Mouse (Mus musculus) midbrain, embryonic 14.5 days (tissue): Measurements from ENCODE around the gene Emd. TPM values are rescaled to one million over a fixed set of nuclear protein-coding genes. Genes with fewer than 3 reads are reported as not detected.

Experiments
- ATAC-seq: fragments of 200-750 bp; cut with Nextera tagmentation; 2 replicates; pipeline ENCODE4 v1.8.0; 2017; ENCODE audit warnings: moderate number of reproducible peaks, moderate library complexity; ENCODE audit not compliant: low FRiP score, low TSS enrichment
- DNase-seq: peaks from one replicate; pipeline ENCODE4 v3.0.0-alpha.2; 2015
- H3K27ac ChIP-seq: fragments of 300-500 bp; sonication (generic); replicated peaks from 2 replicates; pipeline ENCODE4 v1.5.1; 2014; ENCODE audit warnings: mild to moderate bottlenecking, low read depth, low read length, moderate library complexity
- H3K27me3 ChIP-seq: fragments of 300-500 bp; sonication (generic); 2 replicates; pipeline ENCODE4 v1.6.1; 2014; ENCODE audit warnings: low read length, control low read depth, mixed read lengths; ENCODE audit not compliant: control insufficient read depth, insufficient read depth
- H3K36me3 ChIP-seq: fragments of 300-500 bp; sonication (generic); 2 replicates; pipeline ENCODE4 v1.6.1; 2014; ENCODE audit warnings: low read length, control low read depth; ENCODE audit not compliant: control insufficient read depth, insufficient read depth
- H3K4me1 ChIP-seq: fragments of 300-500 bp; sonication (generic); 2 replicates; pipeline ENCODE4 v1.6.1; 2014; ENCODE audit warnings: mild to moderate bottlenecking, antibody characterized with exemption, low read length, control low read depth; ENCODE audit not compliant: control insufficient read depth, insufficient read depth
- H3K4me2 ChIP-seq: fragments of 300-500 bp; sonication (generic); 2 replicates; pipeline ENCODE4 v1.6.1; 2014; ENCODE audit warnings: mild to moderate bottlenecking, low read length, moderate library complexity
- H3K4me3 ChIP-seq: fragments of 300-500 bp; sonication (generic); replicated peaks from 2 replicates; pipeline ENCODE4 v1.5.1; 2014; ENCODE audit warnings: low read depth, low read length
- H3K9ac ChIP-seq: fragments of 300-500 bp; sonication (generic); replicated peaks from 2 replicates; pipeline ENCODE4 v1.6.1; 2014; ENCODE audit warnings: mild to moderate bottlenecking, low read length, moderate library complexity
- H3K9me3 ChIP-seq: fragments of 300-500 bp; sonication (generic); 2 replicates; pipeline ENCODE4 v1.6.1; 2016; ENCODE audit warnings: low read length, control low read depth, mixed read lengths; ENCODE audit not compliant: control insufficient read depth
- WGBS: fragments of 180-500 bp; shearing (Covaris S2); extraction: QIAGEN DNeasy Blood & Tissue Kit; methylation state at CpG from one replicate; pipeline ENCODE4 v1.1.7; 2014; 5-methylcytosine and 5-hydroxymethylcytosine counted together
- polyA plus RNA-seq: library from polyadenylated mRNA; unstranded; fragments of >200 nt; fragmentation: Nextera tagmentation; extraction: Ambion mirVana; gene quantifications from 2 replicates; pipeline ENCODE4 v1.2.1, GENCODE M21; 2014

Emd gene
- polyA plus RNA-seq, 1 experiment from 2014 or later = 19.5 TPM

GRCm38 (mm10) chrX:74257746-74258145, 3.3 kb downstream of the Emd start:
- Histone ChIP-seq H3K9ac (no peak overlapping the region), H3K9me3 (no peaks in the 10 kb centered on the region), H3K36me3 (peaks cover 12% of the 10 kb centered on the region; the same call in 1 of the 2 replicates), H3K4me3 (no peak overlapping the region), H3K27me3 (no peaks in the 10 kb centered on the region), H3K4me1 (peaks cover 4% of the 10 kb centered on the region; the same call in 1 of the 2 replicates), H3K27ac (no peak overlapping the region), H3K4me2 (no peak overlapping the region)
- DNase-seq = no peak
- 91% methylated on average over 3 of the region's 3 CpGs for WGBS
- ATAC-seq = no peak

DNA sequence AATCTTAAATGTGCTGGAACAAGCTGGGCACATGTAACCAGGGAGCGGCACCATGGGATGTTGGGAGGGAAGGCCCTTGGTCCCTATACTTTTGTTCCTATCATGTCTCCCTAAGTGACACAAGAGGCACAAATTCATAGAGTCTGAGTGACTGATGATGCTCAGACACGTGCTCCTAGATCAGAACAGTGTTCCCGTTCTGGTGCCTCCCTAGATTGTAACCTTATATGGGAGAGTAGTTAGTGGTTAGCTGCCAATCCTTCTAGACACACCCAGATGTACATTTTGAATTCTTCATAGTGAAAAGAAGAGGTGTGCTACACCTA, 15.2 kb downstream of the Emd start:
- Histone ChIP-seq H3K27me3 (no peaks in the 10 kb centered on the region), H3K36me3 (peaks cover 12% of the 10 kb centered on the region; the same call in 1 of the 2 replicates), H3K4me3 (peak overlapping the region; percentile 52), H3K27ac (peak overlapping the region; percentile 97), H3K9me3 (no peaks in the 10 kb centered on the region), H3K9ac (peak overlapping the region; percentile 54), H3K4me2 (peak overlapping the region; percentile 61), H3K4me1 (0 out of 2 replicates have a peak, but pooled peaks cover 2% of the 10 kb centered on the region)
- 33% methylated on average over 3 of the region's 3 CpGs for WGBS
- DNase-seq = no peak
- ATAC-seq = 0 out of 2 replicates have a peak, but pooled peaks have one; percentile 5

GRCm38 (mm10) chrX:74270062-74270901, 15.8 kb downstream of the Emd start, which contains the start of gene Rpl10:
Gene Rpl10, plus strand, starts transcription at chrX:74270812.
- H3K27ac ChIP-seq = peak within 1 kb of the TSS; percentile 97
- H3K4me3 ChIP-seq = peak within 1 kb of the TSS; percentile 52
- 0 out of 2 replicates have a peak, but pooled peaks cover 2% of the 10 kb centered on the region for H3K4me1 ChIP-seq
- peak within 1 kb of the TSS; percentile 61 for H3K4me2 ChIP-seq
- ATAC-seq (peak; percentile 95), DNase-seq (peak; percentile 95)
- no peaks in the 10 kb centered on the region for H3K9me3 ChIP-seq
- H3K27me3 ChIP-seq = no peaks in the 10 kb centered on the region
- H3K9ac ChIP-seq = peak within 1 kb of the TSS; percentile 65
- peaks cover 12% of the 10 kb centered on the region; the same call in 1 of the 2 replicates for H3K36me3 ChIP-seq
- 18% methylated on average over 42 of the region's 42 CpGs for WGBS

DNA sequence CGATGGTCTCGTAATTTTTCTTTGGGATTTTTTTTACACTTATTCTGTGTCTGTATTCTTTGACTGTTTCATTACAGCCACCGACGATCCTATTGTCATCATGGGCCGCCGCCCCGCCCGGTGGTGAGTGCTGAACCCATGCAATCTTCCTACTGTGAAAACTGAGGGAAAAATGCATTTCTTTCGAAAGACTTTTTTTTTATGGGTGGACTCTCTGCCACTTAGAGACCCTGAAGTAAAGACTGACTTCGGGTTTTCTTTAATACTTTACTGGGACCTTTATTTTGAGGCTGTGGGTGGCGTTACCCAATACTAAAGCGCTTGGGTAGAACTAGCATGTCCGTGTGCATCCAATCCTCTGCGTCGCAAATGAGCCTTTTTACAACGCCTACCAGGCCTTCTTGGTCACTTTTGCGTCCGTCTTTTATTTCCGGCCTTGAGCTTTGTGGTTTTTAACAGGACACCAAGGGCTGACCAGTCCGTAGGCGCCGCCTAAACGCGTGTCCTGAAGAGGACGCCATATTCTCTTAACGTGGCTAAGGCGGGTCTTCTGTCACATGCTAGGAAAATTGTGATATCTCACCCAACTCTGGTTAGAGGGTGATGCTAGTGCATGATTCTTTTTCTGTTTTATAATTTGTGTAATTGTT, 16.5 kb downstream of the Emd start:
- Histone ChIP-seq H3K27ac (peak overlapping the region; percentile 41; the same call in 1 of the 2 replicates), H3K9ac (peak overlapping the region; percentile 63), H3K4me1 (0 out of 2 replicates have a peak, but pooled peaks cover 2% of the 10 kb centered on the region), H3K36me3 (peaks cover 12% of the 10 kb centered on the region; the same call in 1 of the 2 replicates), H3K4me3 (peak overlapping the region; percentile 52), H3K4me2 (peak overlapping the region; percentile 61), H3K9me3 (no peaks in the 10 kb centered on the region), H3K27me3 (no peaks in the 10 kb centered on the region)
- DNase-seq (peak; percentile 45), ATAC-seq (peak; percentile 6; the same call in 1 of the 2 replicates)
- WGBS = 22% methylated on average over 27 of the region's 27 CpGs

GRCm38 (mm10) chrX:74273422-74274322, 19.2 kb downstream of the Emd start:
- Histone ChIP-seq H3K27me3 (no peaks in the 10 kb centered on the region), H3K9me3 (no peaks in the 10 kb centered on the region), H3K27ac (no peak overlapping the region), H3K4me2 (no peak overlapping the region), H3K9ac (no peak overlapping the region), H3K4me1 (0 out of 2 replicates have a peak, but pooled peaks cover 2% of the 10 kb centered on the region), H3K4me3 (no peak overlapping the region), H3K36me3 (peaks cover 12% of the 10 kb centered on the region; the same call in 1 of the 2 replicates)
- 39% methylated on average over 10 of the region's 10 CpGs for WGBS
- ATAC-seq (no peak), DNase-seq (no peak)

GRCm38 (mm10) chrX:74277916-74278315, 23.4 kb downstream of the Emd start:
- Histone ChIP-seq H3K27ac (no peak overlapping the region), H3K4me1 (no peaks in the 10 kb centered on the region), H3K27me3 (no peaks in the 10 kb centered on the region), H3K9me3 (no peaks in the 10 kb centered on the region), H3K4me2 (no peak overlapping the region), H3K4me3 (no peak overlapping the region), H3K36me3 (peaks cover 7% of the 10 kb centered on the region; the same call in 1 of the 2 replicates), H3K9ac (no peak overlapping the region)
- ATAC-seq = no peak
- 66% methylated on average over 8 of the region's 8 CpGs for WGBS
- no peak for DNase-seq

GRCm38 (mm10) chrX:74281041-74281731, 26.7 kb downstream of the Emd start:
- peak overlapping the region; percentile 62; the same call in 1 of the 2 replicates for H3K9ac ChIP-seq
- ATAC-seq (no peak), DNase-seq (no peak)
- WGBS = 18% methylated on average over 14 of the region's 14 CpGs
- H3K4me2 ChIP-seq = peak overlapping the region; percentile 68
- H3K36me3 ChIP-seq = no peaks in the 10 kb centered on the region
- no peaks in the 10 kb centered on the region for H3K27me3 ChIP-seq
- H3K4me3 ChIP-seq = peak overlapping the region; percentile 51
- H3K27ac ChIP-seq = no peak overlapping the region
- H3K9me3 ChIP-seq = no peaks in the 10 kb centered on the region
- H3K4me1 ChIP-seq = peaks cover 6% of the 10 kb centered on the region; the same call in 1 of the 2 replicates
